ENCODE assay signal across 26 mouse cellular contexts in genomic region chr12:83015366-83015765, GRCm38 (mm10).
"Had no signal": no experiment of that assay in that cellular context is flagged by ENCODE, and none has a peak within 500 bp of the region (broad histone marks: within the 10 kb centered on the region; RNA-seq: fewer than 3 reads in every experiment).

No protein-coding gene starts in this region.

- ATAC-seq: hindbrain, embryonic 16.5 days; intestine, embryonic 16.5 days had no signal

- H3K9ac ChIP-seq: heart, embryonic 15.5 days; hindbrain, embryonic 12.5 days; hindbrain, embryonic 14.5 days; limb, embryonic 12.5 days; liver, embryonic 13.5 days; liver, embryonic 15.5 days had no signal

- H3K27ac ChIP-seq: gastrocnemius, adult 2 months; heart, adult 2 months; heart, embryonic 15.5 days; hindbrain, embryonic 10.5 days; hindbrain, embryonic 12.5 days; hindbrain, embryonic 14.5 days; left cerebral cortex, adult 2 months; limb, embryonic 10.5 days; limb, embryonic 12.5 days; liver, embryonic 13.5 days; liver, embryonic 15.5 days had no signal

- DNase-seq: gastrocnemius, adult 2 months; gastrocnemius, postnatal 10 days; gastrocnemius, postnatal 25 days; heart, adult 2 months; heart, postnatal 14 days; heart, postnatal 4 days; kidney, adult 11 months; kidney, adult 2 months; kidney, adult 9 months; kidney, postnatal 10 days; kidney, postnatal 25 days; kidney, postnatal 4 days; liver; liver, embryonic 13.5 days had no signal

- H3K4me3 ChIP-seq: gastrocnemius, adult 2 months; heart, adult 2 months; heart, embryonic 10.5 days; heart, embryonic 15.5 days; hindbrain, embryonic 10.5 days; hindbrain, embryonic 12.5 days; left cerebral cortex, adult 2 months; limb, embryonic 10.5 days; limb, embryonic 12.5 days; liver, embryonic 13.5 days; liver, embryonic 15.5 days had no signal

- H3K4me1 ChIP-seq: hindbrain, embryonic 10.5 days; hindbrain, embryonic 12.5 days; limb, embryonic 12.5 days; liver, embryonic 13.5 days; liver, embryonic 15.5 days had no signal

- H3K36me3 ChIP-seq: heart, embryonic 10.5 days; heart, embryonic 15.5 days; hindbrain, embryonic 10.5 days; hindbrain, embryonic 12.5 days; limb, embryonic 10.5 days; limb, embryonic 12.5 days; liver, embryonic 13.5 days; liver, embryonic 15.5 days had no signal

- H3K9me3 ChIP-seq: heart, embryonic 10.5 days; hindbrain, embryonic 10.5 days; hindbrain, embryonic 12.5 days; limb, embryonic 10.5 days; limb, embryonic 12.5 days; liver, embryonic 13.5 days; liver, embryonic 15.5 days had no signal

- H3K4me2 ChIP-seq: heart, embryonic 15.5 days; hindbrain, embryonic 12.5 days; hindbrain, embryonic 14.5 days; limb, embryonic 12.5 days; liver, embryonic 11.5 days; liver, embryonic 13.5 days; liver, embryonic 15.5 days had no signal

- H3K27me3 ChIP-seq: heart, embryonic 15.5 days; hindbrain, embryonic 12.5 days; limb, embryonic 12.5 days; liver, embryonic 13.5 days; liver, embryonic 15.5 days had no signal
